Mouse (Mus musculus) kidney, embryonic 15.5 days (tissue): ENCODE data around the gene Styx. TPM values are rescaled to one million over a fixed set of nuclear protein-coding genes. Genes with fewer than 3 reads are reported as not detected.
"Not testable (repeated sequence)": the region's sequence is repeated elsewhere in the genome, so short reads cannot be mapped to it uniquely, and the experiment has no call there.

ENCODE experiments used
- ATAC-seq: fragments of 200-750 bp; cut with Nextera tagmentation; replicated peaks from 2 replicates; pipeline ENCODE4 v1.8.0; 2017; ENCODE audit warnings: moderate TSS enrichment; ENCODE audit not compliant: low FRiP score
- H3K27ac ChIP-seq: fragments of 300-500 bp; sonication (generic); 2 replicates; pipeline ENCODE4 v1.5.1; 2015; ENCODE audit warnings: mild to moderate bottlenecking, inconsistent platforms
- H3K27me3 ChIP-seq: fragments of 300-500 bp; sonication (generic); 2 replicates; pipeline ENCODE4 v1.6.1; 2015; ENCODE audit warnings: inconsistent platforms
- H3K36me3 ChIP-seq: fragments of 300-500 bp; sonication (generic); 2 replicates; pipeline ENCODE4 v1.6.1; 2015; ENCODE audit warnings: inconsistent platforms
- H3K4me1 ChIP-seq: fragments of 300-500 bp; sonication (generic); 2 replicates; pipeline ENCODE4 v1.6.1; 2015; ENCODE audit warnings: inconsistent platforms
- H3K4me2 ChIP-seq: fragments of 300-500 bp; sonication (generic); 2 replicates; pipeline ENCODE4 v1.6.1; 2015; ENCODE audit warnings: moderate library complexity, mild to moderate bottlenecking, inconsistent platforms
- H3K4me3 ChIP-seq: fragments of 300-500 bp; sonication (generic); replicated peaks from 2 replicates; pipeline ENCODE4 v1.5.1; 2015; ENCODE audit warnings: mild to moderate bottlenecking, inconsistent platforms
- H3K9ac ChIP-seq: fragments of 300-500 bp; sonication (generic); 2 replicates; pipeline ENCODE4 v1.6.1; 2015; ENCODE audit warnings: mild to moderate bottlenecking, inconsistent platforms
- H3K9me3 ChIP-seq: fragments of 300-500 bp; sonication (generic); replicated peaks from 2 replicates; pipeline ENCODE4 v1.6.1; 2016; ENCODE audit warnings: inconsistent platforms
- WGBS: fragments of 180-500 bp; shearing (Covaris S2); methylation state at CpG from one replicate; pipeline ENCODE4 v1.1.7; 2015; ENCODE audit warnings: mixed read lengths; 5-methylcytosine and 5-hydroxymethylcytosine counted together
- microRNA-seq: library from miRNA; unstranded; fragments of <30 nt; microRNA quantifications from one replicate; pipeline ENCODE4, GENCODE M21; 2016
- polyA plus RNA-seq: library from polyadenylated mRNA; unstranded; fragments of >200 nt; fragmentation: Nextera tagmentation; extraction: Ambion mirVana; gene quantifications from 2 replicates; pipeline ENCODE4 v1.2.1, GENCODE M21; 2015

Styx gene
- polyA plus RNA-seq, 1 experiment from 2014 or later: 57.0 TPM

DNA sequence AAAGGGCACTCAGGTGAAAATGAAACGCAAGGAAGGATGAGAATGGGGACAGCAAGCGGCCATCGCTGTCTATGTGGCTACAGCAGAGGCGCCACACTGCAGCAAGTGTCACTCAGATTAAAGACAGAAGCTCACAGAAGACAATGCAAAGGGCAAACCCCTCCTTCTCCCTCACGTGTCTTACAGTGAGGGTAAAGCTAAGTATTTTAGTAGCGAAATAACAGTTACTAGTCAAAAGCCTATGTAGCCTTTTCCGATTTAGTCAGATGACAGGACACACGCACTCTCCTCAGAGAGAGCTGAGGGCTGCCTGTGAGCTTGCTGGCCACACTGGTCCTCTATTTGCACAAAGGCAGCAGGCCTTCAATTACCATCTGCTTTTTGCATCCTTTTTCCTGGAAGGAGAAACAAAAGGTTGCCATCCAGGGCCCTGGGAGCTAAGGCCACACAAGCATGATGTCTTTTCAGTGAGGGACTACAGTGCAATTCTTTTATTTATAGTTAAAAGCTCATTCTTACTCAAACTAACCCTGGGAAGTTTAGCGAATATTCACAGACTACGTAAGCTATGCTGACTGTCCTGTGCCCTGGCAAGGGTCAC lies 112.1 kb downstream of the Styx start:
- Histone ChIP-seq H3K9ac (no peak overlapping the region), H3K4me3 (no peak overlapping the region), H3K27ac (peak overlapping the region; percentile 86), H3K9me3 (no peaks in the 10 kb centered on the region), H3K36me3 (peaks cover 90% of the 10 kb centered on the region), H3K27me3 (no peaks in the 10 kb centered on the region), H3K4me1 (peaks cover 21% of the 10 kb centered on the region), H3K4me2 (no peak overlapping the region)
- no peak for ATAC-seq
- WGBS: 69% methylated on average over 10 of the region's 10 CpGs

- no peak overlapping the region for H3K4me3 ChIP-seq
- H3K27ac ChIP-seq: peak overlapping the region; percentile 86
- no peaks in the 10 kb centered on the region for H3K27me3 ChIP-seq
- peaks cover 21% of the 10 kb centered on the region for H3K4me1 ChIP-seq
- peak; percentile 91 for ATAC-seq
- 10% methylated on average over 10 of the region's 10 CpGs for WGBS
- H3K4me2 ChIP-seq: no peak overlapping the region
- peaks cover 85% of the 10 kb centered on the region for H3K36me3 ChIP-seq
- no peak overlapping the region for H3K9ac ChIP-seq
- H3K9me3 ChIP-seq: no peaks in the 10 kb centered on the region
Measured at GRCm38 (mm10) chr14:45463599-45463998, 112.7 kb downstream of the Styx start.

DNA sequence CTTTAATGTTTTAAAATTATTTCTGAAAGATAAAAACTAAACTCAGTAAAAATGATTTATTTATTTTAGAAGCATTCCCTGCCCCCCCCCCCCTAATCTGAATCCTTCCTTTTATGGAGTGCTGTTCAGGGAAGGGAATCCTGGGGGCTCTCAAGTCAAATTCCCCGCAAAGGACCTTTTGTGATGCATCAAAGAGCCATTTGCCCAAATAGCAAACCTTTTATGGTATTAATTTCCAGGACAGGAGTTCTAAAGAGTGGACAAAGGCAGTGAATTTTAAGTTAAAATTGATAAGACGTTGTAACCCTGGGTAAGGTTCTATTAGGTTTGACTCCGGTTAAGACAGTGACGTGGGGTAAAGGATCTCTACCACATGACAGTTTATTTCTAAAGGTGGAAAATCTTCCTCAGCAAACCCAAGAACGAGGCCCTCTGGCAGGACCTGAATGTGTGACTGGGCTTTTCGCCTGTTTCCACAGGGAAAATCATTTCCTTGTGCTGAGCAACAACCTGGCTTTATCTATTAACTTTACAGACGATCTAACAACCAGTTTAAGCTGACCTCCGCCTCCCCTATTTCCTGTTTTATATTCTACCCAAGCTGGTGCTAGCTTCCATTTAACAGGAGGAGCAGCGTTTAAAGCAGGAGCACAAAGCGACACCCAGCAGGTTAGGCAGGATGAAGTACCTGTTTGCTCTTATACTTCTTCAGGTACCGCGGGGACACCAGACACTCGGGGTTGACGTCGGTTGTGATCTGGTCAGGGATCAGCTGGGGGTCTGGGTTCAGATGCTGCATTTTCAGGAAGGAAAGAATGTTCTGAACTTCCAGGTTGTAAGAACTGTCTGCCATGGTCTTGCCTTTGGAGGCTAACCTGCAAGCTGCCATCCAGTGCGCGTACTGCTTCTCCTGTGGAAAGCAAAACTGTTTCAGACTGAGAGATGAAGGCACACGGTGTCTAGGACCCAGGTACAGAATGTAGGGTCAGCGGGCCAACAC lies 113.4 kb downstream of the Styx start:
- no peak overlapping the region for H3K4me3 ChIP-seq
- 0 out of 2 replicates have a peak, but pooled peaks cover under 1% of the 10 kb centered on the region for H3K9me3 ChIP-seq
- 65% methylated on average over 19 of the region's 19 CpGs for whole genome bisulfite sequencing
- no peaks in the 10 kb centered on the region for H3K27me3 ChIP-seq
- no peak overlapping the region for H3K4me2 ChIP-seq
- H3K9ac ChIP-seq: 0 out of 2 replicates have a peak overlapping the region, but pooled peaks have one; percentile 14
- H3K36me3 ChIP-seq: peaks cover 86% of the 10 kb centered on the region
- no peak for ATAC-seq
- H3K4me1 ChIP-seq: peaks cover 21% of the 10 kb centered on the region
- H3K27ac ChIP-seq: peak overlapping the region; percentile 86

DNA sequence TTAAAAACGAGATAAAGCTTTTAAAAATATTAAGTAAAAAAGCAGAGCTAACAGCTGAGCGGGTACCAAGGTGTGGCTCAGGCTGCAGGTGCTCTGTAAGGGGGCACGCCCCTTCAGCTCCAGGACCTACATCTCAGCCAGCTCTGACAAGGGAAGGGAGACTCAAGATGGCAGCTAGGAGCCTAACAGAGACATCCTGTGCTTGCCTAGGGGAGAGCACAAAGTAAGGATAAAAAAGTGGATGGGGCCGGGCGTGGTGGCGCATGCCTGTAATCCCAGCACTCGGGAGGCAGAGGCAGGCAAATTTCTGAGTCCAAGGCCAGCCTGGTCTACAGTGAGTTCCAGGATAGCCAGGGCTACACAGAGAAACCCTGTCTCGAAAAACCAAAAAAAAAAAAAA lies 115.5 kb downstream of the Styx start:
- H3K27me3 ChIP-seq, ATAC-seq, H3K4me3 ChIP-seq, H3K9ac ChIP-seq, H3K27ac ChIP-seq, H3K4me2 ChIP-seq, H3K9me3 ChIP-seq: not testable (repeated sequence)
- Histone ChIP-seq H3K4me1 (peaks cover 21% of the 10 kb centered on the region), H3K36me3 (peaks cover 88% of the 10 kb centered on the region)
- WGBS: 92% methylated on average over 7 of the region's 8 CpGs

DNA sequence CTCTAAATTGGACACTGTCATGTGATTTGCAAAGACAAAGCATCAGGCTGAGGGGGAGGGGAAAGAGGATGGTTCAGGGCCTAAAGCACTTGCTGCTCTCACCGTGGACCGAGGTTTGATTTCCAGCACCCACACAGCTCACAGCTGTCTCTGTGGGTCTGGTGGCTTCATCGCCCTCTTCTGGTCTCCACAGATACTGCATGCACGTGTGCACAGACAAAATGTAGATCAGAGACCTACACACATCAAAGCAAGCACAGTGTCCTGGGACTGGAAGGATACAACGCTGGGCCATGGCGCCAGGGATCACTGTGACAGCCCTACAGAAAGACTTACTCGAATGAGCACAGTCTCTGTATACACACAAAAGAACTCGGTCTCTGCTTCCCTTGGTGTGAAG lies 118.6 kb downstream of the Styx start:
- H3K27me3 ChIP-seq: no peaks in the 10 kb centered on the region
- peaks cover 5% of the 10 kb centered on the region for H3K4me1 ChIP-seq
- H3K4me2 ChIP-seq: no peak overlapping the region
- ATAC-seq: no peak
- 94% methylated on average over 8 of the region's 8 CpGs for WGBS
- H3K36me3 ChIP-seq: peaks cover 87% of the 10 kb centered on the region
- H3K9me3 ChIP-seq: 0 out of 2 replicates have a peak, but pooled peaks cover 5% of the 10 kb centered on the region
- H3K27ac ChIP-seq: no peak overlapping the region
- H3K4me3 ChIP-seq: no peak overlapping the region
- no peak overlapping the region for H3K9ac ChIP-seq

Small RNA genes lying within 50 kb of the gene (microRNA-seq; reads per million reads assigned to microRNA genes)
- not detected for gene Gm25353

Other genes starting within 250 kb of the Styx start
- gene Gpr137c, start 131.4 kb upstream of the Styx start, polyA plus RNA-seq: 1.7 and 1.8 TPM in 2 replicates
- 13.4 and 13.8 TPM in 2 replicates for gene Txndc16, start 130.8 kb upstream of the Styx start, polyA plus RNA-seq
- gene Ero1l, start 32.3 kb upstream of the Styx start, polyA plus RNA-seq: 30.0 and 33.5 TPM in 2 replicates
- gene Psmc6, start 21.3 kb upstream of the Styx start, polyA plus RNA-seq: 153 and 164 TPM in 2 replicates
- gene Gnpnat1, start 53.8 kb downstream of the Styx start, polyA plus RNA-seq: 55.6 and 60.2 TPM in 2 replicates
- gene Fermt2, start 179.0 kb downstream of the Styx start, polyA plus RNA-seq: 168 and 181 TPM in 2 replicates